Mouse (Mus musculus): ENCODE measurements around the gene Arntl. TPM values are rescaled to one million over a fixed set of nuclear protein-coding genes. Genes with fewer than 3 reads are reported as not detected.
"Not testable (repeated sequence)": the region's sequence is repeated elsewhere in the genome, so short reads cannot be mapped to it uniquely, and the experiment has no call there.

Arntl gene
- total and polyA plus RNA-seq, 3 experiments: 3.4 to 58.8 (median 10.3) TPM

- DNase-seq: peak; percentile 77
Measured at GRCm38 (mm10) chr7:113251001-113251400, 43.7 kb downstream of the Arntl start.

DNA sequence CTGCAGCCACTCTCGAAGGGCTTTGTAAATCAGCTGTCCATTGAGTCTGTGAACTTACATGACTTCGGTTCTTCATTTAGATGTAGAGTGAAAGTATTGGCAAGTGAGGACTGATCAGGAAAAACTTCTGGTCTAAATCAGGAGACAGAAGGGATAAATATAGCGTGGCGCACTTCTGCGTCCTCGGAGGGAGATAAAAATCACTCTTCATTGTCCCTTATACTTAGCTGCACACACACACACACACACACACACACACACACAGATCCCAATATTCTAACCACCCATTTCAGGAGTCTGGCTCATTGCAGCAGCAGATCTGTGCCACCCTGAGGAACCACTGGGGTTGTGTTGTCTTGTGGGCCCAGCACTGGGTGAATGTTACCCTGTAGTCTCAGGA lies 44.3 kb downstream of the Arntl start:
- DNase-seq: no peak

DNA sequence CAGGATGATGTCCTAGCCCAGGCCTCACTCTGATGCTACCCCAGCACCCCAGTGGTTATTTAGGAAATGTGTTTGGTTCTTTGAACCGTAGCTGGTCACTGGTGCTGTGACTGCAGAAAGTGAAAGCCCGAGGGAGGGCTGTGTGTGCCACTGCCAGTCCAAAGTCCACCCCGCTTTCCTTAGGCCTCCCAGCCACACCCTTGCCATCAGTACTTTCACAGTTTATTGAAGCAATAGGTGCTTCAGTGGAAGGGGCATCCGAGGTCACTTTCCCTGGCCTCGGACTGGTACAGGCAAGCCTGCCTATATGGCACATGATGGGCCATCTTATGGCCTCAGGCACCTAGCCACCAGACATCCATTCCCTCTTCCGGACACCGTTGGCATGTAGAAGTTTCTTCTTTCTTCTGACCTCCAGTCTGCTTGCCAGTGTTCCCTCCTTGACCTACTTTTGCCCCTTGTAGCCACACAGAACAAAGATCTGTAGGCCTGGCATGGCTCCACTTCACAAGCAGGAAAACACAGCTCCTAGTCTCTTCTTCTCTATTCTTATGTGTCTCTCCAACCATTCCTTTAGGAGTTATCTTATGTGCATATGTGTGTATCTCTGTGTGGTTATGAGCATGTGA lies 46.6 kb downstream of the Arntl start:
- peak; percentile 60 for DNase-seq

GRCm38 (mm10) chr7:113256046-113256445 lies 48.8 kb downstream of the Arntl start:
- DNase-seq: peak; percentile 52

- no peak for DNase-seq
Measured at GRCm38 (mm10) chr7:113258430-113258829, 51.2 kb downstream of the Arntl start.

DNA sequence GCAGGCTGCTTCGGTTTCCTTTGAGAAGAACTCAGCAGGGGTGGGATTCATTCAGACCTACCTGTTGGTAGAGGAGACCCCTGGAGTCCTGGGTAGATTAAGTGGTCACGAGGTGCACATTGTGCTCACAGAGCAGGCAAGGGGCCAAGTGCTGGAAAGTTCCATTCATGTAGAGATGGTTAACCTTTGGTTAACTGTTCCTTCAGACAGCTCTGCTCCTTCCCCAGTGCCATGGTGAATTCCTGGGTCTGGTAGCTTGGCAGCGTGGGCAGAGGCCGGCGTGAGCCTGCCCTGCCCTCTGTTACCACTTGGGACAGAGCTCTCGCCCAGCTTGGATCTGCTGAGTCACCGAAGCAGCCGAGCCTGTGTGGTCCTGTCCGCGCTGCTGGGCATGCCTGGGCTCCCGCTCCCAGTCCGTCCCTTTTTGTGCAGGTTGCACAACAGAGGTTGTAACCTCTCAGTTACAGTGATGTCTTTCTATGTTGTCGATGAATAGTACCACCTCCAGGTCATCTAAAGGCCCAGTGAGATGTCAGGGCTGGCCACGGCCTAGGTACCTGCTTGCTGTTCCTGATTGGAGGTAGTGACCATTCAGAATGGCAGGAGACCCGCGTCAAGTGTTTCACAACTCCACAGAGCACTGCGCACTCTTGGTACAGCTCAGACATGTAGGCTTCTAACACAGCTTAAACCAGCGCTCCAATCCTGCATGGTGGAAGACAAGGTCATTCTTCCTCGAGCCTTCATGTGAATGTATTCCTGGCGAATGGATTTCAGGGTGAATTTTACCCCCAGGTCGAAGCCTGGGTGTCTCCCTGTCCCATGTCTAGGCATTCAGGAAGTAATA lies 53.3 kb downstream of the Arntl start:
- DNase-seq: peak; percentile 87

- DNase-seq: no peak
Measured at GRCm38 (mm10) chr7:113261690-113262089, 54.4 kb downstream of the Arntl start.

- DNase-seq: not testable (repeated sequence)
Measured at GRCm38 (mm10) chr7:113262510-113263467, 55.5 kb downstream of the Arntl start.

DNA sequence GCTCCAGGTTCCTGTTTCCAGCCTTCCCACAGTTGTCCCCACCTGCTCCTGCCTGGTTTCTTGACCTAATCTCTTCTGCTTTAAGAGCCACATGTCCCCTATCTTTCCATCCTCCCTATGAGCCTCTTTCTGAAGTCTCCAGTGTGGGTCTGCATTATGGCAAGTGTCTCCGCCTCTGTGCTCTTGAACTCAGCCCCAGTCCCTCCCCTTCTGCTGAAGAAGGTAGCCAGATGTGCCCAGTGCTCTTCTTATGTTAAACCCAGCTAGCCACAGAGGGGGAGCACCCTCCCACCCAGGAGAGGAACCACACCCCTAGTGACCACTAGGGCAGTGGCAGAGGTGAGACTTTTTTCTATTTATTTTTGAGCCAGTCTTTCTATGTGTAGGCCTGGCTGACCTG lies 56.7 kb downstream of the Arntl start:
- DNase-seq: no peak

- DNase-seq: peak; percentile 54
Measured at GRCm38 (mm10) chr7:113268287-113268686, 61.0 kb downstream of the Arntl start.

- DNase-seq: no peak
Measured at GRCm38 (mm10) chr7:113269081-113269480, 61.8 kb downstream of the Arntl start.

GRCm38 (mm10) chr7:113269921-113270320 lies 62.7 kb downstream of the Arntl start:
- DNase-seq: no peak

DNA sequence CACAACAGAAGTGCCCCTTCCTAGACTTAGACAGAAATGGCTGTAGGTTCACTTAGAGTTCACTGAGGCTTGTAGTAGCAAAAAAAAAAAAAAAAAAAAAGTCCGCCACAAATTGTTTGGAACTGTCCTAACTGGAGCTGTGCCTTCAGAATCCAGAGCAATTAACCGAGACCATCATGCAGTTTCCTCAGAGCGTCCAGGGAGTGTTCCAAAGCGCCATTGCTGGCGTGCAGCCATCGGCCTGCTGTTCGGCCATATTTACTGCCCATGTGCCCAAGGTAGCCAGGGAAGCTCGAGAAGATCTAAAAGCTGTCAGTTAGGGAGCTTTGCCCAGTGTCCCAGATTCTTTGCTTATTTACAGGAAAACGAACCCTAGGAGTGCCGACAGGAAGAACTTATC lies 63.3 kb downstream of the Arntl start:
- no peak for DNase-seq

- no peak for DNase-seq
Measured at GRCm38 (mm10) chr7:113270991-113271390, 63.7 kb downstream of the Arntl start.

DNA sequence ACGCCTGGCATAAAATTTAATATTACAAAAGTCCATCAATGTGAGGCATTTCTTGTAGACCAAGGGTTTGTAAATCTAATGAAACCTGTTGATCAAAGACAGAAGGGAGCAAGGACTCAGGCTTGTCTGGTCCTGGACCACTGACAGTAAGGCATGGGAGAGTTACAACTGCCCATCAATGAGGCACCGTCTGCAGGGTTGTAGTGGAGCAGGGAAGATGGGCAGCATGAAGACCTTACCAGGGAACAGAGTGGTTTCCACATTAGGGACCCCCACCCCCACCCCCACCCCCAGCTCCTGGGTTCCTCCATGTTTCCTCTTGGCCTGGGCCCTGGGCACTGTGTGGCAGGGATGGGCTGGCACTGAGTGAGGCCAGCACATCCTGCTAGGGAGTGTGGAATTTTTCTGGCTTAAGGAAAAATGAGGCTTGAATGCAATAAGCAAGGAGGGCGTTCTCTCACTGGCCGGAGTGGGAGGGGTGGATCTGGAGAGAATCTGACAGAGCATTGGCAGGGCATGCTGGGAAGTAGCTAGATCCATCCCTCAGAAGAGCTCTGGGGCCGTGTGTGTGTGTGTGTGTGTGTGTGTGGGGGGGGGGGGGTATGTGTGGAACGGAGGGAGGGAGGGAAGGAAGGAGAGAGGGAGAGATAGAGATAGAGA lies 65.2 kb downstream of the Arntl start:
- DNase-seq: no peak

- no peak for DNase-seq
Measured at GRCm38 (mm10) chr7:113277245-113277644, 70.0 kb downstream of the Arntl start.

DNA sequence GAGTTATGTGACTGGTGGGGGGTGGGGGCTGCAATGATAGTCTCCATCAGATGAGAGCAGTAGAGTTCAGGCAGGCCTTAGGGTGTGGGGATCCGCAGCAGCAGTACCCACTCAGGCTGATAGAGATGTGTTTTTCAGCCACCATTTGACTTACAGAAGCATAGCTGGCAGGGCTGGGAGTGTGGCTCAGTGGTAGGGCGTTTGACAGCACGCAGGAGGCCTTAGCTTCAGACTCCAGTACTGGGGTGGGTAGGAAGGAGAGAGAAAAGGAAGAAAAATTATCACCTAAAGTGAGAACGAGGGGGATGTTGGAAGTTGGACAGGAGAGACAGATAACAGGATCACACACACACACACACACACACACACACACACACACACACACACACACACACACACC lies 71.2 kb downstream of the Arntl start:
- DNase-seq: no peak

GRCm38 (mm10) chr7:113279246-113279645 lies 72.0 kb downstream of the Arntl start:
- DNase-seq: no peak

- no peak for DNase-seq
Measured at GRCm38 (mm10) chr7:113285405-113285804, 78.1 kb downstream of the Arntl start.

- DNase-seq: no peak
Measured at GRCm38 (mm10) chr7:113289211-113289610, 81.9 kb downstream of the Arntl start.

DNA sequence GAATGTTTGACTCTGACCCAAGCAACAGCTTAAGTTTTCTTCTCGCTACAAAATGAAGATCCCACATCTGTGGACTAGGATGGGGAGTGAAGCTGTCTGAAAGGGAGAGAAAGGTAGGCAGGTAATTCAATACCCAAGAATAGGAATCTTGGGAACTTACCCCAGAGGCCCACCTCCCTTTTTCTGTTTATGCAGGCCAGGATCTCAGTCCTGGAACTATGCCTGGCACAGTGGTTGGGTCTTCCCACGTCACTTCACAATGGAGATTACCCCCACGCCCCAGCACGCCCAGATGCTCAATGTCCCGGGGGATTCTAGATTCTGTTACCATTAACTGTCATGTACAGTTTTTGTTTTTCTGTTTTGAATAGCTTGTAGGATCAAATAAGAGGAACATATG lies 84.5 kb downstream of the Arntl start:
- DNase-seq: no peak

- no peak for DNase-seq
Measured at GRCm38 (mm10) chr7:113292193-113292592, 84.9 kb downstream of the Arntl start.
